Mouse (Mus musculus): ENCODE data around the gene Mcrip2. TPM values are rescaled to one million over a fixed set of nuclear protein-coding genes. Genes with fewer than 3 reads are reported as not detected.
"Not testable (repeated sequence)": the region's sequence is repeated elsewhere in the genome, so short reads cannot be mapped to it uniquely, and the experiment has no call there.

The Mcrip2 gene
- polyA plus RNA-seq, 1 experiment from 2014 or later: 13.6 TPM

GRCm38 (mm10) chr17:25878611-25879180, 10.1 kb upstream of the Mcrip2 start:
- Histone ChIP-seq H3K36me3 (peaks cover 53% of the 10 kb centered on the region), H3K27ac (peak overlapping the region; percentile 25; the same call in 1 of the 2 replicates), H3K4me3 (0 out of 2 replicates have a peak overlapping the region, but pooled peaks have one; percentile 10), H3K27me3 (ENCODE audit: low read depth, poor library complexity, severe bottlenecking) (no peaks in the 10 kb centered on the region), H3K4me1 (peaks cover 86% of the 10 kb centered on the region), H3K9me3 (replicated peaks) (no peaks in the 10 kb centered on the region)
- WGBS: 91% methylated on average over 19 of the region's 19 CpGs
- peak; percentile 27 for DNase-seq (ENCODE audit: low spot score)

- H3K36me3 ChIP-seq: peaks cover 46% of the 10 kb centered on the region
- H3K4me1 ChIP-seq: peaks cover 86% of the 10 kb centered on the region
- H3K27me3 ChIP-seq (ENCODE audit: low read depth, poor library complexity, severe bottlenecking): no peaks in the 10 kb centered on the region
- H3K4me3 ChIP-seq: 0 out of 2 replicates have a peak overlapping the region, but pooled peaks have one; percentile 10
- no peaks in the 10 kb centered on the region for H3K9me3 ChIP-seq (replicated peaks)
- 95% methylated on average over 32 of the region's 32 CpGs for WGBS
- H3K27ac ChIP-seq: peak overlapping the region; percentile 25; the same call in 1 of the 2 replicates
- DNase-seq (ENCODE audit: low spot score): peak; percentile 30
Measured at GRCm38 (mm10) chr17:25877741-25878610, 9.4 kb upstream of the Mcrip2 start.

- Histone ChIP-seq H3K36me3 (peaks cover 36% of the 10 kb centered on the region), H3K27ac (no peak overlapping the region), H3K27me3 (ENCODE audit: low read depth, poor library complexity, severe bottlenecking) (no peaks in the 10 kb centered on the region), H3K4me1 (peaks cover 77% of the 10 kb centered on the region), H3K9me3 (replicated peaks) (no peaks in the 10 kb centered on the region), H3K4me3 (peak overlapping the region; percentile 92)
- 91% methylated on average over 3 of the region's 3 CpGs for WGBS
- DNase-seq (ENCODE audit: low spot score): no peak
Measured at GRCm38 (mm10) chr17:25877025-25877424, 8.5 kb upstream of the Mcrip2 start.

- 67% methylated on average over 10 of the region's 10 CpGs for WGBS
- DNase-seq (ENCODE audit: low spot score): no peak
- Histone ChIP-seq H3K27ac (peak overlapping the region; percentile 92), H3K4me1 (peaks cover 71% of the 10 kb centered on the region), H3K9me3 (replicated peaks) (no peaks in the 10 kb centered on the region), H3K36me3 (peaks cover 36% of the 10 kb centered on the region), H3K27me3 (ENCODE audit: low read depth, poor library complexity, severe bottlenecking) (no peaks in the 10 kb centered on the region), H3K4me3 (peak overlapping the region; percentile 92)
Measured at GRCm38 (mm10) chr17:25876347-25876915, 7.9 kb upstream of the Mcrip2 start.

- Histone ChIP-seq H3K27me3 (ENCODE audit: low read depth, poor library complexity, severe bottlenecking) (no peaks in the 10 kb centered on the region), H3K36me3 (peaks cover 36% of the 10 kb centered on the region), H3K27ac (peak overlapping the region; percentile 92), H3K4me1 (peaks cover 61% of the 10 kb centered on the region), H3K4me3 (peak overlapping the region; percentile 92), H3K9me3 (replicated peaks) (no peaks in the 10 kb centered on the region)
- 2% methylated on average over 59 of the region's 59 CpGs for WGBS
- peak; percentile 91 for DNase-seq (ENCODE audit: low spot score)
Measured at GRCm38 (mm10) chr17:25875171-25876136, 6.9 kb upstream of the Mcrip2 start.

- Histone ChIP-seq H3K27ac (peak within 1 kb of the TSS; percentile 92), H3K4me1 (peaks cover 54% of the 10 kb centered on the region), H3K9me3 (replicated peaks) (no peaks in the 10 kb centered on the region), H3K36me3 (peaks cover 31% of the 10 kb centered on the region), H3K27me3 (ENCODE audit: low read depth, poor library complexity, severe bottlenecking) (no peaks in the 10 kb centered on the region), H3K4me3 (peak within 1 kb of the TSS; percentile 92)
- DNase-seq (ENCODE audit: low spot score): peak; percentile 96
- under 1% methylated on average over 25 of the region's 25 CpGs for WGBS
Measured at GRCm38 (mm10) chr17:25874721-25875170, 6.2 kb upstream of the Mcrip2 start, which contains the start of gene Mettl26. TSS of gene Mettl26 (plus strand) at chr17:25875074.

GRCm38 (mm10) chr17:25874148-25874720, 5.7 kb upstream of the Mcrip2 start:
- H3K27ac ChIP-seq: peak overlapping the region; percentile 92
- no peaks in the 10 kb centered on the region for H3K27me3 ChIP-seq (ENCODE audit: low read depth, poor library complexity, severe bottlenecking)
- no peaks in the 10 kb centered on the region for H3K9me3 ChIP-seq (replicated peaks)
- peaks cover 49% of the 10 kb centered on the region for H3K4me1 ChIP-seq
- DNase-seq (ENCODE audit: low spot score): peak; percentile 47
- peaks cover 27% of the 10 kb centered on the region for H3K36me3 ChIP-seq
- peak overlapping the region; percentile 92 for H3K4me3 ChIP-seq
- WGBS: 12% methylated on average over 14 of the region's 14 CpGs

- H3K27ac ChIP-seq: peak overlapping the region; percentile 92; the same call in 1 of the 2 replicates
- H3K36me3 ChIP-seq: peaks cover 20% of the 10 kb centered on the region
- 82% methylated on average over 11 of the region's 11 CpGs for WGBS
- peak overlapping the region; percentile 92 for H3K4me3 ChIP-seq
- H3K9me3 ChIP-seq (replicated peaks): no peaks in the 10 kb centered on the region
- peaks cover 49% of the 10 kb centered on the region for H3K4me1 ChIP-seq
- H3K27me3 ChIP-seq (ENCODE audit: low read depth, poor library complexity, severe bottlenecking): no peaks in the 10 kb centered on the region
- no peak for DNase-seq (ENCODE audit: low spot score)
Measured at GRCm38 (mm10) chr17:25873405-25874147, 5.0 kb upstream of the Mcrip2 start.

- H3K27ac ChIP-seq: no peak overlapping the region
- H3K36me3 ChIP-seq: peaks cover 11% of the 10 kb centered on the region
- peaks cover 51% of the 10 kb centered on the region for H3K4me1 ChIP-seq
- H3K4me3 ChIP-seq: no peak overlapping the region
- 81% methylated on average over 3 of the region's 3 CpGs for WGBS
- DNase-seq (ENCODE audit: low spot score): no peak
- H3K9me3 ChIP-seq (replicated peaks): no peaks in the 10 kb centered on the region
- no peaks in the 10 kb centered on the region for H3K27me3 ChIP-seq (ENCODE audit: low read depth, poor library complexity, severe bottlenecking)
Measured at GRCm38 (mm10) chr17:25872676-25873075, 4.1 kb upstream of the Mcrip2 start.

- H3K27me3 ChIP-seq (ENCODE audit: low read depth, poor library complexity, severe bottlenecking); H3K4me3 ChIP-seq; H3K36me3 ChIP-seq; DNase-seq (ENCODE audit: low spot score); H3K9me3 ChIP-seq (replicated peaks); H3K27ac ChIP-seq: not testable (repeated sequence)
- peaks cover 47% of the 10 kb centered on the region for H3K4me1 ChIP-seq
Measured at GRCm38 (mm10) chr17:25871566-25871965, 3.0 kb upstream of the Mcrip2 start.

GRCm38 (mm10) chr17:25869954-25870353, 1.4 kb upstream of the Mcrip2 start:
- Histone ChIP-seq H3K36me3 (no peaks in the 10 kb centered on the region), H3K4me3 (no peak overlapping the region), H3K27me3 (ENCODE audit: low read depth, poor library complexity, severe bottlenecking) (no peaks in the 10 kb centered on the region), H3K9me3 (replicated peaks) (no peaks in the 10 kb centered on the region), H3K27ac (no peak overlapping the region), H3K4me1 (peaks cover 39% of the 10 kb centered on the region)
- WGBS: 85% methylated on average over 2 of the region's 2 CpGs
- no peak for DNase-seq (ENCODE audit: low spot score)
